Mouse (Mus musculus): ENCODE results near the gene Churc1.

The Churc1 gene

DNA sequence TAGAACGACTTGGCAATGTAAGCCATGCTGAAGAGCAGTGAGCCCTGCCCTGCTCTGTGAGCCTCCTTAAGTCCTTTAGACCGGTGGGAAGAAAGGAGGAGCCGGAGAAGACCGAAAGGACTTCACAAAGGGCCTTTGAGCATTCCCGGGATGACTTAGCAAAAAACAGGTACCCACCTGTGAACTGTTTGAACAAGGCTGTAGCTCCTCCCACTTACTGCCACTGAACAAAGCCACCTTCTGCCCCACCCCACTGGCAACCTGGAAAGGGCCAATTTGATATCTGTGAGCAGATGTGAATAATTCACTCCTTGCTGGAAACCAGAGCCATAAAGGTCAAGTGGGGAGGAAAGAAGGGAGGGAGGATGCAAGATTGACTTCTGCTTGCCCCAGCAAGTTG, 30.0 kb downstream of the Churc1 start, which contains the start of gene Gpx2:
TSS of gene Gpx2 (minus strand) at position 205 of the 400 bp plus-strand sequence.
- DNase-seq (ENCODE audit: low spot score): no peak

DNA sequence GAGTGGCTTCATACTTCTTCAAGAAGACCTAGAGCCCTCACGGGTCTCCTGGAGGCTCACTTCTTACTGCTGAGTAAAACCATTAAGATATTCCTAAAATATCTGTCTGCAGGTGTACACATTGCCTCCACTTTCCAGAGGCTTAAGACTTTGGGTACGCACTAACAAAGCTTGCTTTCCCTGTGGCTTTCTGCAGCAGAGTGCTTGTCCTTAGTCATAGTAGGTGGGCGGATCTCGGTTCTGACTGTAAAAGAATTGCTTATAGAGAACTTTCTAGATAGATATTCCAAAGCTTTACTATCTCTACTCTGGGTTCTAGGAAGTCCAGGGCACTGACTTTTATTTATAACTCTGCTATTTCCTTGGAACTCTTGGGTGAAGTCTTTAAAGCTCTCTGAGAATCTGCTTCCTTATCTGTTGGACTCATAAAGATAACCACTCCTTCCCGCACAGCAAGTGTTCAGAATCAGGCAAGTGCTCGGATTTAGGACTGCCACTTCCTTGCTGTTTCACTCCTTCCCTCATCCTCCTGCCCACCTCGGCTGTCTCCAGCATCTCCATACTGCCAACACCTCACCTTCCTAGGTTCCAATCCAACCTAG, 31.7 kb downstream of the Churc1 start:
- DNase-seq (ENCODE audit: low spot score): no peak

DNA sequence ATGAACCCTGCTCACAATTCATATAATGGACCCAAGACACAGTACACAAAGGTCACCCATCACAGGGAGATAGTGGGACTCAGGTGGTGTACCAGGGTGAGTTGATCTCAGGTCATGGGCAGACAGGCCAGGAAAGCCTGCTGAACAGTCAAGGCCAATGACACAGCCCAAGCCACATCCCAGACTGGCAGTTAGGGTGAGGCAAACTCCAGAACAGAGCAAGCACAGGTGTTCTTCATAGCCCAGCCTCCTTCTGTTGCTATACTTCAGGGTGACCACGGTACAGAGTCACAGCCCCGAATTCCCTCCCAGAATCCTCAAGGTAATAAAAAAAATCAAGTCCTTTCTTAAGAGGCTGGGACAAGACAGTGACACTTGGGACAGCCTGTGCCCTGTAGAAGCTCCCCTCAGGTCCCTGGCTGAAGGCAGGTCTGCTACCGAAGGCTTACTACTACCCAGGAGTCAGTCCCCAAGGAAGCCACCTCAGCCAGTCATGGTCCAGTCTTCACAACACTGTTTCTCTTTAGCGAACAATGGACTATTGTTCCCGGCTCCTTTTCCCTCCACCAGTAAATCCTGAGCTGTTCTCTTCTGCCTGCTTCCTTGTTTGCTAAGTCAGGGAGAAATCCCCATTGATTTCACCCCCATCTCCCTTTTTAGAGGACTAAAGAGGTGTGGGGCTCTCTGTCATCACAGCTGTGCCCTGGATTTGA, 32.8 kb downstream of the Churc1 start:
- no peak for DNase-seq (ENCODE audit: low spot score)

DNA sequence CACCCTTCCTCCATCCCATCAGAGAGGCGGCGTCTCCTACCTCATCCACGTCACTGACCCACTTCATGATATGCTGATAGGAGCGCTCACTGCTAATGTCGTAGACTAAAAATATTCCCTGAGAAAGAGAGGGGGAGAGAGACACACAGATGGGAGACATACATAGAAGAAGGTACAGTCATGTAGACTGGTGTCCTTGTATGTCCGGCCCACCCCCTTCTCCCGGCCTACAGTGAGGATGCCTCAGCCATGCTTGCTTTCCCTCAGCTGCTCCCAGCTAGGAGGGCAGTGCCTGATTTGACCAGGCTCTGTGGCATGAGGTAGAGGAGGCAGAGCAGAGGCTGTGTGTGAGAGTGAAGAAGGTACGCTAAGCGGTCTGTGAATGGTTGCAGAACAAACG, 37.7 kb downstream of the Churc1 start:
- DNase-seq (ENCODE audit: low spot score): no peak

DNA sequence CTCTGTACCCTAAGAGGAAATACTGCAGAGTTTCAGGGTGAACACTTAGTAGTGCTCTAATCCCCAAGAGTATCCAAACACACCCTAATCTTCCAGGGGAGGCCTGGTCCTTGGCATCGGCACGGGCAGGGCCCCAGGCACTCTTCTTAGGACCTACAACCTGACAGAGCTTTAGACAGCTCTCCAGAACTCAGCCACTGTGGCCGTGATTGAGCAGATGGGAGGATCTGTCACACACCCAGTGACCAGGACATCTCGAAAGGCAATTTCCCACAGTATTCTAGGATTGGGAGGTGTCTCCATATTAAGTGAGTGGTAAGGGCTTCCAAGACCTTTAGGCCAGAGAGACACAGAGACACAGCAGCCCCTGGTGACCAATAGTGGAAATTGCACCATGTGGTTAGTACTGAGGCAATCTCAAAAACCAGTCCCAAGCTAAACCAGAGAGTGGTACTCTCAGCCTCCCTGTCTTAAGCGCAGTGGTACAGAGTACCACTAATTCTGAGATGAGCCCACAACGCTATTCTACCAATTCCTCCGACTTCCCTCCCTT, 38.4 kb downstream of the Churc1 start:
- peak; percentile 76 for DNase-seq (ENCODE audit: low spot score)

DNA sequence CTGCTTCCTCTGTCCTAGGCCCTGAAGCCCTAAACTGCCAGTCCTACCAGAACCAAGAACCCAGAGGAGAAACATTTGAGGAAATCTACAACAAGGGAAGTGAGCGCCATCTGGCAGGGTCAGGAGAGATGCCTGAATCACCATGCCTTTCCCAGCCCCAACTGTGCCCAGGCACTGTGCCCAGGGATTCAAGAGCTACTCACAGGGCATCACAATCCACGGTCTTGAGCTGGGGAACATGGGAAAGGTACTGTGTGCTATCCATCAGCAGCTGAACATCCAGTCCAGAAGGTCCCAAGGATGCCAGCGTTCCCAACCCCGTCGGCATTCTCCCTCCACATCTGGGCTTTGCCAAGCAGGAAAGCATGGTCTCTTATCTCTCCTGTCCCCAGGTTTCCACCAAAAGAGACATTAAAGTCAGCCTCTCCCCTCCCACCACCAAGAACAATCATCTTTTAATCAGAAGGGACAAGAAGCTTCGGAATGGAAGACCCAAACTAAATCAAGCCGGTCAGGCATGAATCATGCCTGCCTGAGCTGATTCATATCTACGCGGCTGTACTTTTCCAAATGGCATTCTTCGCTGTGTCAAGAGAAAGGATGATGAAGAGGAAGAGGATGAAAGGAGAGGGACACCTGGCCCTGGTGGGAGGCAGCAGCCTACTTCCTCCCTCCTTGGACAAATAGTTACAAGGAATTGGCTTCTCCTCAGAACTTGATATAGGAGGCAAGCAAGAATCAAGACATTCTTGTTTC, 39.9 kb downstream of the Churc1 start:
- no peak for DNase-seq (ENCODE audit: low spot score)

DNA sequence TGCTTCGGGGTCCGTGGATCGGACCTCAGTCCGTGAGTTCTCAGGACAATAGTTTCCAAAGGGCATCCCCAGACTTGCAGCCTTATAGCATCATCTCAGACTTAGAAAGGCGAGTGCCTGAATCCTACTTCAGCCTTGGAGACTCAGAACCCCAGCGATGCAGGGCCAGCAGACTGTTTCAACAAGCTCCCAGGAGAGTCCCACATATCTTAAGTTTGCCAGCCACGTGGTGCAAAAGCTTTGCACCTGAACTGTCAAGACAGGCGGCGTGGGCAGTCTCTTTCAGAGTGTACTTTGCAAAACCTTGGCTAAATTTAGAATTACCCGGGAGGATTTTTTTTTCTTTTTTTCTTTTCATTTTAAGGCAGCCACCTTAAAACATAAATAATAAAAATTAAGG, 42.5 kb downstream of the Churc1 start:
- DNase-seq (ENCODE audit: low spot score): no peak

DNA sequence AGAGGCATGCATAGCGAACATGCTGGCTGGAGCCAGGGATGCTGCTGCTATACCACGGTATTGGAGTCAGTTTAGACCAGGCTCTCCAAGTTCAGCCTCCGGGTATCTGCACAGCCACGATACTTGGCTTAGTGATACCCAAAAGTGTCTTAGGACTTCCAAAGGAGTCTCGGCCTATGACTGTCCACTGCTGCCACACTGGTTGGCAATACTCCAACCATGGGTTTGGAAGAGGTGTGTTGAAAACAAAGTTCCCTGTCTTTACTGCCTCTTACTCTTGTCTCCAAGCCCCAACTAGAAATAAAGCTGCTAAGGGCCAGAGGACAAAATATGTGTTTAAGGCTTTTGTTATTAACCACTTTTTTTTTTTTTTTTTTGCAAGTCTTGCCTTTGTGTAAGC, 45.2 kb downstream of the Churc1 start:
- no peak for DNase-seq (ENCODE audit: low spot score)

DNA sequence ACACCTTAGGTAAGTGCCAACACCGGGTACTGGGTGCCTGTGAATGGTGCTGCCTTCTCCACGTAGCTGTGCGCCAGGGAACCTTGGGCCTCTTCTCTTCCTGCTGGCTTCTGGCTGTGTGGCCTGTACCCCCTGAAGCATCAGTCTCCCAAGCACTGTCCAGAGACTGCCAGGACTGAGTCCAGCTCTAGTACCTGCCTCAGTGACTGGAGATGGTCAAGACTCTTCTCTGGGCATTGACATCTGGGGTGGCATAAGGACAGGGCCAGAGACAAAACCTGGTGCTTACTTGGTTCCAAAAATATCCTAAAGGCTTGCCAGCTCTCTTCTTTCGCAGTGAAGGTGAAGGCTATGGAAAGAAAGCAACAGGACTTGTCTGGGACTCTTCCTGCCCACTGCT, 45.7 kb downstream of the Churc1 start:
- DNase-seq (ENCODE audit: low spot score): no peak

DNA sequence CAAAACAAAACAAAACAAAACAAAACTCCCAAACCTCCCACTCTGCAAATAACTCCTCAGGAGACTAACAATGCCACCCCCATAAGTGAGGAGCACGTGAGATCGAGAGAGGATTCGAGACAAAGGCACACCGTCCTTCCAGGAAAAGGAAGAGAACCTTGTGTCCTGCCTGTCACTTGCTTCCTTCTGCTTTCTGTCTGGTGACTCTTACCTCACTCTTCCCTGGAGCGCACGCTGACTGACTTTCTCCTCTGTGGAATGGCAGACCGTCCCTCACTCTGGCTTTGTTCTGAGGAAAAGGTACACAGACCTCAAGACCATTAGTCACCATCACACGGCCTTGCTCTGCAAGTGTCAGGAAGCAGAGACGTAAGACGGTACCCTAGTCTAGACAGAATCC, 48.2 kb downstream of the Churc1 start:
- DNase-seq (ENCODE audit: low spot score): no peak

DNA sequence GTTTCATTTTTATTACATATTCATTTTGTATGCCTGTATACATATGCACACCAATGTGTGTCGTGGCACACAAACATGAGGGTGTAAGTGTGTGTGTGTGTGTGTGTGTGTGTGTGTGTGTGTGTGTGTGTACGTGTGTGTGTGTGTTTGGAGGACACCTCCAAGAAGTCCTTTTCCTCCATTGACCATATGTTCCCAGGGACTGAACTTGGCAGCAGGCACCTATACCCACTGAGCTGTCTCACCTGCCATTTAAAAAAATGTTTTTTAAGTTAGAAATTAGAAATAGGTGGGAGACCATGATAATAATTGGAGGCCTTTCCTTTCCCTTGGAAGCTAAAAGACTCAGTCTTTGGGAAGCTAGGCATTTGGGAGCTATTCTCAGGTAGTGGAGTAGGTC, 48.8 kb downstream of the Churc1 start:
- no peak for DNase-seq (ENCODE audit: low spot score)

DNA sequence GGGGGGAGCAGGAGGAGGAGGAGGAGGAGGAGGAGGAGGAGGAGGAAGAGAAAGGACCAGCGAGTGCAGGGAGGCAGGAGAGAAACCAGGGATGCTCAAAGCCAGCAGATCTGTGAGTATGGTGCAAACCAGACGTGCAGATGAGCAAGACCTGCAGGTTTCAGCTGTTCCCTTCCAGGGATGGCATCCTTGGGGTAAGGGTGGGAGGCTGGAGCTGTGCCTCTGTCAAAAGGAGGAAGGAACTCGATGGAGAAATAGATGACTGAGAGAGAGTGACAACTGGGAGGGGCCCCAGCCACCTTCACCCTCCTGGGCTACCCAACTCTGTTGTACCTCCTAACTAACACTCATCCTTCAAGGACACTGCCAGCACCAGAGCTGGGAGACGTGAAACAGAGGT, 51.4 kb downstream of the Churc1 start:
- no peak for DNase-seq (ENCODE audit: low spot score)

DNA sequence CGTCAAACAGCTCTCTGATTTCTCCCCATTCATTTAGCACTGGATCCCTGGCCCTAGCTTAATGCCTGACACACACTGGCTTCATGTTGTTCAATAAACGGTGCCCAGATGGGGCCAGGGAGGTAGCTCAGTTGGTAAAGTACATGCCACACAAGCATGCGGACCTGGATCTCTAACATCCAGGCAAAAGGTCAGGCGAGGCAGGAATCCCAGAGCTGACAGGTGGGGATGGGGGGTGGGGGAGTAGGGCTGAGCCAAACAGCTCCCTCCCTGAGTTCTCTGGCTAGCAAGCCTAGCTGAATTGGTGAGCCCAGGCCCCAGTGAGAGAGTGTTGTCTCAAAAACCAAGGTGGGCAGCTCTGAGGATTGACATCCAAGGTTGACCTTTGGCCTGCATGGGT, 51.8 kb downstream of the Churc1 start:
- DNase-seq (ENCODE audit: low spot score): no peak

DNA sequence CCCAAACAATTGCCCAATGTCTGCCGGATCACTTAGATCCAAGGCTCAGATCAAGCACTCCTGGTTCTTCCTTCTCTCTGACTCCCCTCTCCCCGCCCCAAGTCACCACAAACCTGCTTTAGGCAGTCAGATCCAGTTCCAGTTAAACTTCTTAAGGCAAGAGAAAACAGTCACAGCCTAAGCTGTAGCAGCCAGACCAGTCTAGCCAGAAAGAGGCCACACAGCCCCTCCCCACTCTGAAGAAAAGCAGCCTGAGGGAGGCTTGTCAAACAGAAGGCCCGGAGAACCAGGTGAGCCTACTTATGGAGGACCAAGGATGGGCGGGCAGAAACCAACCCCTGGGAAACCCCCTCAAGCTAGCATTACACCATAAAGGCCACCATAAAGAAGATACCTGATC, 52.8 kb downstream of the Churc1 start:
- no peak for DNase-seq (ENCODE audit: low spot score)

DNA sequence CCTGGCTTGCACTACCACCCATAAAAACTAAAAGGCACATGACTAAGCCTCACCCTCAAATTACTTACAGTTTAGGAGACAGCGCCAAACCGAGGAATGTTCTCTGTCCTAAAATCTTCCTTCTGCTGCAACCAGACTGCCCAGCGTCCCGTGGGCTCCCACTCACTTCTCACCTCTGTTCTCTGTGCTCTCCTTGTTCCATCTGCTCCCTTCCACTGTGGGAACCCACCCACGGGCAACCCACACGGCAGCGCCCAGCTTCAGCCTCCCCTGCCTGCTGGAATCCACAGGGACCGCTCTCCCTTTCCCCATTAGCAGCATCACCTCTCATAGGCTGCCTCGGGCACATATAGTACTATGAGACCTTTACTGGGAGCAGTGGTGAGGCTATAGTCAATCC, 53.6 kb downstream of the Churc1 start:
- no peak for DNase-seq (ENCODE audit: low spot score)

DNA sequence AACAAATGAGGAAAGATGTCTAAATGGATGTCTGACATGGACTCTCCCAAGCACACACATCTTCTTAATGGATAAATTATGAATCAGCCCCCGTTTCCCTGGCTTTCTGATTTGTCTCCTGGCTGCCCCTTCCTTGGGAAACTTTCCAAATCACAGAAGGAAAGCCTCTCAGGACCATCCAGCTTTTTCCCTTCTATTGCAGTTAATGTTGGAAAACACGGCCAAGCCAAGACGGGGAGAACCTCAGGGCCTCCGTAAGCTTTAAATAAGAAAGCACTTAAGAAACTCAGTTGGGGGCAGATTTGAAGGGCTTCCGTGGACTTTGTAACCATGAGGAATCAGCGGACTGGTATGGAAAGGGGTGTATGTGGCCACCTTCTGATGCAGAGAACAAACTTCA, 54.5 kb downstream of the Churc1 start:
- no peak for DNase-seq (ENCODE audit: low spot score)

DNA sequence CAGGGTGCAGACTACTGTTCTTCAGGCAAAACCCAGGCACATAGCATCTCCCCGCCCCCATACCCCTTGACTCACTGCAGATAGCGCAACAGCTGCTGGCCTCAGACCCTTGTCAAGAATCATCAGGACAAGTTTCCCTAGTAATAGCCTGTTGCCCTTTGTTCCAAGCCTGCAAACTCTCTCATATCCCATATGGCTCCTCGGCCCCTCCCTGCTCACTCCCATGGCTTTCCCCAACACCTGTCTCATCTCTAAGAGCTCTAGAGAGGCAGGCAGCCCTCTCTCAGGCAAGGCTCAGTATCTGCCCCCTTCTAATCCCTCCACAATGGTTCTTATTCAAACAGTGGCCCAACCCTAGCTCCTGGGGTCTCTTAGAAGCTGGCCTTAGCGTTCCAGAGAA, 55.3 kb downstream of the Churc1 start:
- DNase-seq (ENCODE audit: low spot score): peak; percentile 65

DNA sequence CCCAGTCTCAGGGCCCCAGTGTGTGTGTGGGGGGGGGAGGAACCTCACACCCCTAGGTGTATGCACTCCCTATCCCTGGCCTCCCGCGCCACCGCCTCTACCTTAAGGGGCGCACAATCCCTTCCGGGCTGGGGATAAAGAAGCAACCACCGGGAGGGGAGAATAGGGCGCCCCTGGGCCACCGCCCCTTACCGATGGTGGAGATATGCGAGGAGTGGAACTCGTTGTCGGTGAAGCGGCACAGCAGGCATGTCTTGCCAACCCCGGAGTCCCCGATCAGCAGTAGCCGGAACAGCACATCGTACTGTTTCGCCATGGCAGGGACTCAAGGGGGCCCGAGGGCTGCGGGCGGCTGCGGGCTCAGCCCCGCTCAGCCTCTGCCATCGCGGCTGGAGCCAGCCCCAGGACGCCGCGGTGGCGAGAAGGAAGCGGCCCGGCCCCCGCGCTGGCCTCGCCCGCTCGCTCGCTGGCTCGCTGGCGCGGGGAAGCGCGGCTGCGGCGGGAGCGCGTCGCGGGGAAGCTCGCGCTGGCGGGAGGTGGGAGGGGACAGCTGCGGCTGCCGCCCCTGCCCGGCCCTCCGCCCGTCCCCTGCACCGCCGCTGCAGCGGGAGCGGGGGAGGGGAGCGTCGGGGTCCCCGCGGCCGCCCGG, 56.8 kb downstream of the Churc1 start:
- DNase-seq (ENCODE audit: low spot score): peak; percentile 60

DNA sequence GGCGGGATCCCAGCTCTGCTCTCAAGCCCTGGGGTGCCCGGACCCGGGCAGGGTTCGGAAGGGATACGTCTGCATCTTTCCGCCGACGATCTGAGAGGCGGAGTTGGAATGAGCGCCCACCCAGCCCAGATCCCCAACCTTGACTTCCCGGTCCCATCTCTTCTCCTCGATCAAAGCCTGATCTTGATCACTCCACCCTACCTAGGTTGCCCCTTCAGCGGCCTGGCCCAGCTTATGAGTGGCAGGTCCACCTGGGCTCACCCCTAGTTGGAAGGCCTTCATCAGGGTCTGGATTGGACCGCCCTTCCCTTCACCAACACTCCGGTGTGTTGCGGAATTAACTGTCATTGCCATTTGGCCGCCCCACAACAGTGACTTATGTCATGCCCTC, 57.3 kb downstream of the Churc1 start, which contains the start of gene Rab15:
TSS of gene Rab15 (minus strand) at position 258 of the 391 bp plus-strand sequence.
- DNase-seq (ENCODE audit: low spot score): no peak

DNA sequence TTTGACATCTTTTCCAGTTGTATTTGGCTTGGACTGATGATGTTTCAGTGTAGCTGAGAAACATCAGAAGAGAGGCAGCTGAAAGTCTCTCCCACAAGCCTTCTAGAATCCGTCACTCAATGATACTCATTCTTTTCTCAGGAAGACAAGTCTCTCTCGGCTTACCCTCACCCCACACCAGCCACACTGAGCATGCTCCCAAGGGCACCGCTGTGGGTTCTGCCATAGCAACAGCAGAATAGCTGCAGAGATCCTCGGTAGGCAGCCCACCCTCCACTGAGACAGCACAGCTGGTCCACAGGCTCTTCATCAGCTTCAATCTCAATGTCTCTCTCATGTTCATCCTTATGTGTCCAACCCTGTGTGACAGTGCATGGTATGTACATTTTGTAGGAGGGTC, 59.9 kb downstream of the Churc1 start:
- DNase-seq (ENCODE audit: low spot score): no peak

DNA sequence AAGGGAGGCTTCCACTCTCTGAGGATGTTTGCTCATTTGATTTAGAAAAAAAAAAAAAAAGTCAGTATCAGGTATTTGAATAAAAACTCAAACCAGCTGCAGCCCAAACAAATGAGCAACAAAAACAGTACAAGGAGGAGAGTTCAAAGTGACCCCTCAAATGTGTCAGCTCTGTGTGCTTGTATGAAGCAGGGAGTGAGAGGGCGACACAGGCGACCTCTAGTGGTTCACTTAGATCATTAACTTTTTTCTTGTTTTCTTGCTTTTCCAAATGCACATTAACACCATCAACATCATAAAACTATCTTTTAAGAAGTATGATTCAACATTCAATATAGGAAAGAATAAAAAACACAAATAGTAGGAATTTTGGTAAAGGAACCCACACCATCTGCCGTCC, 67.4 kb downstream of the Churc1 start:
- DNase-seq (ENCODE audit: low spot score): peak; percentile 80

Data from retina, embryonic 14.5 days (tissue).